Mouse (Mus musculus) macrophage (primary cell): Measurements from ENCODE around the gene Ndnf. TPM values are rescaled to one million over a fixed set of nuclear protein-coding genes. Genes with fewer than 3 reads are reported as not detected.
A peak's percentile ranks its signal among the peaks of the same experiment; 100 is the strongest.

Experiments
- H3K27ac ChIP-seq: fragments of 350-480 bp; formaldehyde crosslinking; 2 replicates; pipeline ENCODE4 v1.9.0; 2021
- H3K36me3 ChIP-seq: fragments of 350-480 bp; formaldehyde crosslinking; 2 replicates; pipeline ENCODE4 v1.9.0; 2021; ENCODE audit errors: inconsistent target
- H3K4me3 ChIP-seq: fragments of 350-480 bp; formaldehyde crosslinking; 2 replicates; pipeline ENCODE4 v1.9.0; 2021; ENCODE audit errors: inconsistent target
- H3K79me2 ChIP-seq: fragments of 350-480 bp; formaldehyde crosslinking; 2 replicates; pipeline ENCODE4 v1.9.0; 2021; ENCODE audit errors: inconsistent target
- WGBS: methylation state at CpG from one replicate; pipeline ENCODE4 v1.1.7; 2026; ENCODE audit warnings: inconsistent platforms; ENCODE audit not compliant: missing documents; 5-methylcytosine and 5-hydroxymethylcytosine counted together
- polyA plus RNA-seq: library from polyadenylated mRNA; stranded (reverse); fragments of 250-400 nt; gene quantifications from 3 replicates; pipeline ENCODE4 v1.2.4, GENCODE M21; 2018; ENCODE audit warnings: inconsistent platforms
- total RNA-seq, 78 experiments: library from RNA; depleted of rRNA; stranded (reverse); fragments of 250-400 nt; gene quantifications; 1 replicate in 9 of 78; 2 replicates in 24 of 78; 3 replicates in 43 of 78; 4 replicates in 2 of 78; pipeline ENCODE4 v1.2.4; 2018; ENCODE audit warnings: inconsistent platforms in 56 of 78

The Ndnf gene
- 1 to 10 TPM in 2 of 26 experiments, under 1 TPM in 23, not detected in 1; 0.07 to 4.6 (median 0.13) TPM for total RNA-seq (2018; cell fraction: chromatin; rRNA removed)
- under 1 TPM in 25 of 26 experiments, not detected in 1; 0.03 to 0.86 (median 0.10) TPM for total RNA-seq (2018; cell fraction: cytosol; rRNA removed)
- 1 to 10 TPM in 5 of 26 experiments, under 1 TPM in 20, not detected in 1; 0.04 to 3.3 (median 0.26) TPM for total RNA-seq (2018; cell fraction: nucleus; rRNA removed)
- polyA plus RNA-seq, result 0.04 to 0.64 TPM (median 0.37 TPM) in 3 replicates

DNA sequence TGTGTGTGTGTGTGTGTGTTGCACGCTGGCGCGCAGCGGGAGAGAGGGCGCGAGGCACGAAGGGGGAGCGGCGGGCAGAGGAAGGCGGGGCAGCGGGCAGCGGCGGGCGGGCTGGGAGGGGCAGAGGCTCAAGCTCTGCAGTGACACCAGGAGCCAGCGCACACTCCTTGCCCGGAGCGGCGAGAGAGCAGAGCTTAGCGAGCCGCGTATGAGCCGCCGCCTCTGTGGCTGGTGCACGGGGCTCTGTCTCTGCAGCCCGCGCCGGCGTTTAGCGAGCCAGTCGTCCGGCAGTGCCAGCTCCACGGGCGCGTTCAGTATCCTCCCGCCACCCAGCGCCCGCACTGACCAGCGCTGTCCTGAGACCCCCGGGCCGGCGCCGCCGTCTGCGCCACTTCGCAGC, at the start of gene Ndnf:
Ndnf (plus strand) TSS at position 140 of the 400 bp plus-strand sequence.
- under 1% methylated on average over 36 of the region's 45 CpGs for WGBS
- H3K27ac ChIP-seq, result no peak within 1 kb of the TSS
- no peaks in the 10 kb centered on the region for H3K36me3 ChIP-seq

GRCm38 (mm10) chr6:65623016-65623715, 48.2 kb upstream of the Ndnf start:
- 72% methylated on average over 3 of the region's 3 CpGs for WGBS
- Histone ChIP-seq H3K79me2 (no peaks in the 10 kb centered on the region), H3K36me3 (0 out of 2 replicates have a peak, but pooled peaks cover 4% of the 10 kb centered on the region), H3K4me3 (no peak overlapping the region), H3K27ac (no peak overlapping the region)

More for the DNA sequence above, at the start of gene Ndnf:
- H3K79me2 ChIP-seq, result no peaks in the 10 kb centered on the region
- H3K4me3 ChIP-seq, result peak within 1 kb of the TSS; percentile 35

GRCm38 (mm10) chr6:65630578-65630977, 40.8 kb upstream of the Ndnf start:
- no peaks in the 10 kb centered on the region for H3K79me2 ChIP-seq
- no peak overlapping the region for H3K27ac ChIP-seq
- 97% methylated on average over 2 of the region's 2 CpGs for WGBS
- H3K4me3 ChIP-seq, result no peak overlapping the region
- H3K36me3 ChIP-seq, result peaks cover 11% of the 10 kb centered on the region; the same call in 1 of the 2 replicates

DNA sequence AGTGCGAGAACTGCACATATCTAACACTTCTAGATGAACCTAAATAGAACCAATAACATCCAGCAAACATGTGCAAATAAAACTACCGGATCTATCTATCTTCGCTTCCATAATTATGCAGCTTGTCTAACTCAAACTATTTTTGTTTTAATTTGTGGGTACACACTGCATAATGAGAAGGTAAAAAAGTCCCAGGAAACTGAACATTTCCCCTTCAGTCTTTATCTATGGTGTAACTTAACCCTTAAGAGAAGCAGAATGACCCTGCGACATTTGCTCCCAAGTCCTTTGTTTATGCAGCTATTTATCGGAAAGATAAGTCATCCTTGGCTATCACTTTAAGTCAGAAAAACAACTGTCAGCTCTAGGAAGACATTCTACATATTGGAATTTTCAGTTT, 39.2 kb upstream of the Ndnf start:
- WGBS, result 98% methylated on average over 5 of the region's 5 CpGs
- Histone ChIP-seq H3K79me2 (no peaks in the 10 kb centered on the region), H3K4me3 (no peak overlapping the region), H3K27ac (no peak overlapping the region), H3K36me3 (peaks cover 11% of the 10 kb centered on the region; the same call in 1 of the 2 replicates)

DNA sequence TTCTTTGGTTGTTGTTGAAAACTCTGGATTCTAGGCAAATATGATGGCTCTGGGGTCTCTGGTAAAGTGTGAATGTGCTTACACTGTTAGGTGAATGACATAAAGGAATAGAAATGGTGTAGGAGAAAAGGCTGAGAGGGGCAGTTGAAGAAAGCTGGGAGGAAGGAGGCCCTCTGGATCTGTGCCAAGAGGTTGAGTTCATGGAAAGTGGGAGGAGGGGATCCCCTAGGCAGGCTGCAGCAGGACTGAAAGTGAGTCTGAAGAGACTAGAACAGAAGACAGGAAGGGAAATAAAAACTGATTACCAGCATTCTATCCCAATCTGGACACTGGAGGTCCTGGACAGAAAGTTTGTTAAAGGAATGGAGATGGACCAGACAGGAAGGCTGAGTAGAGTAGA, 29.0 kb upstream of the Ndnf start:
- no peaks in the 10 kb centered on the region for H3K36me3 ChIP-seq
- no peak overlapping the region for H3K27ac ChIP-seq
- no peak overlapping the region for H3K4me3 ChIP-seq
- no peaks in the 10 kb centered on the region for H3K79me2 ChIP-seq

- Histone ChIP-seq H3K79me2 (no peaks in the 10 kb centered on the region), H3K36me3 (no peaks in the 10 kb centered on the region), H3K4me3 (no peak overlapping the region), H3K27ac (no peak overlapping the region)
- WGBS, result 98% methylated on average over 4 of the region's 4 CpGs
Observed at GRCm38 (mm10) chr6:65644110-65644509, 27.3 kb upstream of the Ndnf start.

DNA sequence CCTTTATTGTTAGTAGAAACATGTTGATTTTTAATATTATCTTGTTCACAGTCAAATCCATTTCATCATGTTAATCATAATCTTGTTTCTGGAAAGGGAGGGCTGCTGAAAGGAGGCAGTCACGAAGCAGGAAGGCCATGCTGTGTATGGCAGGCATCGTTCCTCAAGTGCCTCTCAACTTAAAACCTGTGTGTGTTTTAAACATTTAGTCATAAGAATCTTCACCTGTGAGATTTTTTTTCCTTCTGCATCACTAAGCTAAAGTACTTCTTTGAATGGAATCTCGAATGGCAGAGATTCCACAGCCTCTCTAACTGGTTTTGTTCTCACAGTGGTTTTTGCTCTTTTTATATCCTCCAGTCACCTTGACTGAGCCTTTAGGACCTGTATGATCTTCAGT, 25.0 kb upstream of the Ndnf start:
- Histone ChIP-seq H3K79me2 (no peaks in the 10 kb centered on the region), H3K4me3 (no peak overlapping the region), H3K36me3 (no peaks in the 10 kb centered on the region), H3K27ac (no peak overlapping the region)
- 71% methylated on average over 3 of the region's 3 CpGs for WGBS

DNA sequence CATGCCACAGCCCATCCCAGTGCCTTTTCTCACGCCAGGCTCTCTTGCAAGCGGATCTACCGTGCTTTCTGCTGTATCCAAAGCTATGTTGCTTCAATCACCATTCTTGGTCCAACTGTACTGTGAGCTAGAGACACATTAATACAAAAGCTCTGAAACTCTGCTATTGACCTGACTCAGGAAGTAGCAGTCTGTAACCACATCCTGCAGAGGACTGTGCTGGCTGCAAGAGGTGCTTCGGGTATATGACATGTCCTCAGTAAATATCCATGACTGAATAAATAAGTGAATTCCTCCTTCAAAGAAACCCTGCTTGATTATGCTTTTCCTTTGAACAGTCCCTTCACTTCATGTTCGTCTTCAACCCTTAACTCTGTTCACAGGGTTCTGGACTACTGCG, 23.7 kb upstream of the Ndnf start:
- no peak overlapping the region for H3K27ac ChIP-seq
- 53% methylated on average over 6 of the region's 6 CpGs for WGBS
- H3K36me3 ChIP-seq, result no peaks in the 10 kb centered on the region
- H3K4me3 ChIP-seq, result no peak overlapping the region
- H3K79me2 ChIP-seq, result no peaks in the 10 kb centered on the region

- WGBS, result 47% methylated on average over 4 of the region's 4 CpGs
- no peak overlapping the region for H3K4me3 ChIP-seq
- no peaks in the 10 kb centered on the region for H3K36me3 ChIP-seq
- H3K79me2 ChIP-seq, result no peaks in the 10 kb centered on the region
- no peak overlapping the region for H3K27ac ChIP-seq
Observed at GRCm38 (mm10) chr6:65651376-65651775, 20.0 kb upstream of the Ndnf start.

DNA sequence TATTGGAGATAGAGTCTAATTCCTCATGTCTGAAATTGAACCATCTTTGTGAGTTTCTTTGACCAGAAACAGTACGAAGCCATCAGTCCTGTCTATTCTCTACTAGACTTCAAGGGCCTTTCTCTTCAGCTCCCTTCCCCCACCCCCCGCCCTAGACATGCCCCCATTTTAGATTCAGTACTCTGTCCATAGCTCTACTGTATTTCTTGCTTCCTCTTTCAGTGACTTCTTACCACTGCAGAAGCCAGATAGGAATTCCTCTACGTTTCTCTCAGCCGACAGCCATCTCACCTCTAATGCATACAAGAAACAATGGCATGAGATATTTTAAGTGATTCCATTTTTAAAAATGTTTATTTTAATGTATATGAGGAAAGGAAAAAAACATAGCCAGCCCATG, 10.1 kb upstream of the Ndnf start:
- Histone ChIP-seq H3K79me2 (no peaks in the 10 kb centered on the region), H3K27ac (no peak overlapping the region), H3K36me3 (no peaks in the 10 kb centered on the region), H3K4me3 (no peak overlapping the region)
- 42% methylated on average over 4 of the region's 4 CpGs for WGBS

- WGBS, result 30% methylated on average over 2 of the region's 2 CpGs
- H3K79me2 ChIP-seq, result no peaks in the 10 kb centered on the region
- H3K36me3 ChIP-seq, result no peaks in the 10 kb centered on the region
- H3K4me3 ChIP-seq, result no peak overlapping the region
- H3K27ac ChIP-seq, result no peak overlapping the region
Observed at GRCm38 (mm10) chr6:65662050-65662449, 9.3 kb upstream of the Ndnf start.

- 59% methylated on average over 6 of the region's 6 CpGs for WGBS
- no peak overlapping the region for H3K27ac ChIP-seq
- no peak overlapping the region for H3K4me3 ChIP-seq
- no peaks in the 10 kb centered on the region for H3K36me3 ChIP-seq
- no peaks in the 10 kb centered on the region for H3K79me2 ChIP-seq
Observed at GRCm38 (mm10) chr6:65663990-65664389, 7.4 kb upstream of the Ndnf start.

DNA sequence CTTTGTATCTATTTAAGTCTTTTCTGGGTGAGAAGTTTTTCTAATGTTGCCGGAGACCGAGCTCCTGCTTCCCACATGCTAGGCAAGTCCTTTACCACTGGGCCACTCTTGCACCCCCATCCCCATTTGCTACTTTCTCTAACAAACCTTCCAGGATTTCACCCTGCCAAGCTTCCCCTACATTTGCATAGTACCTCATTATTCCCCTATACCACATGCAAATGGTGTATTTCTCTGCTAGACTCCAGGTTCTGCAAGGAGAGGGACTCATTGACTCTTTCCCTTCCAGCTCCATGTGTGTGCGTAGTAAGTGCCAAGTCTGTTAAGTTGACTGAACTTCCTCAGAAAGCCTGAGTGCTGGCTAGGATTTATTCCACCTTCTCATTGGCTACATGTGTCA, 5.1 kb upstream of the Ndnf start:
- no peak overlapping the region for H3K27ac ChIP-seq
- WGBS, result 94% methylated on average over 2 of the region's 3 CpGs
- H3K79me2 ChIP-seq, result no peaks in the 10 kb centered on the region
- H3K36me3 ChIP-seq, result no peaks in the 10 kb centered on the region
- no peak overlapping the region for H3K4me3 ChIP-seq

DNA sequence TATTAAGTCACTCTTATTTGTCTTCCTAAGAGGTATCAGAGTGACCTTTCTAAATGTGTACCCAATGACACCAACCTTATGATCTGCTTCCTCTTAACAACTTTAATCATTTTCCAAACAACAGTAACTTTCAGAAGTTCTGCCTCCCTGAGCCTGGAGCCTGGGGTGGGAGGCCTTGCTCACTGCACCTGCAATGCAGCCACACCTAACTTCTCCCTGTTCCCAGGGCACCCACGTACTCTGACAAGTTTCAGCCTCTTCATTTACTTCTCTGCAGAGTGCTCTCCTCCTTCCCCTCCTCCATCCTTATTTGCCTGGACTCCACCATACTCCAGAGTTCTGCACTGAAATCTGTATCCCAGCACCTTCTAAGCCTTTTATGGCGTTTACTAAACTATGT, 1.4 kb upstream of the Ndnf start:
- WGBS, result 100% methylated on average over 1 of the region's 2 CpGs

DNA sequence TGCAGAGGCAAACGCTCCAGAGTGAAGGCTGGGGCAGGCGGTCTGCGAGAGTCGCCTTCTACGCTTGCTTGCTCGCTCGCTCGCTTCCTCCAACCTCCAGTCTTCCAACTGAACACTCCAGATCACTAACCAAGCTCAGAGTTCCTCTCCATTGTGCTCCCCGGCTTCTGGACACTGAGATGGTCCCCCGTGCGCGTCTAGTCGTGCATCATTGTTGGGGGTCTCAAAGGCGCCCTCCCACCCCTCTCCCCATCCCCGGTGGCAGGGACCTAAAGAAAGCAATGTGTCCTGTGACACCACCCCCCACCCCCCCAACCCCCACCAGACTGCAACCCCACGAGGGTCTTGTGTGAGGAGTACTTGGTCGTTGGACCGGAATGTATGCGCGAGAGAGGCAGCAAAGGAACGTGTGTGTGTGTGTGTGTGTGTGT, 394 bp upstream of the Ndnf start:
- Histone ChIP-seq H3K79me2 (no peaks in the 10 kb centered on the region), H3K4me3 (no peak overlapping the region), H3K36me3 (no peaks in the 10 kb centered on the region), H3K27ac (no peak overlapping the region)
- 31% methylated on average over 11 of the region's 21 CpGs for WGBS

More for the DNA sequence above, 1.4 kb upstream of the Ndnf start:
- H3K27ac ChIP-seq, result no peak overlapping the region
- no peak overlapping the region for H3K4me3 ChIP-seq
- no peaks in the 10 kb centered on the region for H3K79me2 ChIP-seq
- H3K36me3 ChIP-seq, result no peaks in the 10 kb centered on the region
